Mouse (Mus musculus) 416B (cell line): ENCODE data around the gene Gm20441.
A peak's percentile ranks its signal among the peaks of the same experiment; 100 is the strongest.

Experiments
- DNase-seq: peaks from one replicate; pipeline ENCODE4 v3.0.0; 2011; ENCODE audit warnings: low read depth

Gm20441 gene

GRCm38 (mm10) chr10:75780769-75781578, at the start of gene Gm20441, which contains the start of gene Gstt3:
Gene Gm20441, minus strand, starts transcription at chr10:75780954.
Gene Gstt3, minus strand, starts transcription at chr10:75781414.
- DNase-seq: peak; percentile 81

- DNase-seq: peak; percentile 12
Measured at GRCm38 (mm10) chr10:75830275-75830670, 49.5 kb upstream of the Gm20441 start.

GRCm38 (mm10) chr10:75829529-75830274, 48.9 kb upstream of the Gm20441 start:
- DNase-seq: no peak

DNA sequence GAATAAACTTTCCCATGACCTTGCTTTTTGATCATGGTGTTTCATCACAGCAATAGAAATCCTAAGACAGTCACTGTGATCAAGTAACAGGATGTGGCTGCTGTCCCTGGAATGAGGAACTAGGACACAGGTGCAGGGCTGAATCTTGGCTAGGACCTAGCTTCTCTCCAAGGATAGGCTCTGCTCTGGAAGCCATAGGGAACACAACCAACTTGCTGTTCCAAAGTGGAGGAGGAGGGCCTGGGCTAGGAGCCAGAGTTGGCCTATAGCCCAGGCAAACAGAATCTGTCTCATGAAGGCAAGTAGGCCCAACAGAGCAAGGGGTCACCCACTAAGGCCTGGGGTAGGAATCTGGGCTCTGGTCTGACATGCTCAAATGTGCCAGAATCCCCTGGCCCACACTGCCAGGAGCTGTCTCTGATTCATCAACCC, 47.8 kb upstream of the Gm20441 start:
- DNase-seq: peak; percentile 8

- peak; percentile 16 for DNase-seq
Measured at GRCm38 (mm10) chr10:75827668-75828360, 47.1 kb upstream of the Gm20441 start.

DNA sequence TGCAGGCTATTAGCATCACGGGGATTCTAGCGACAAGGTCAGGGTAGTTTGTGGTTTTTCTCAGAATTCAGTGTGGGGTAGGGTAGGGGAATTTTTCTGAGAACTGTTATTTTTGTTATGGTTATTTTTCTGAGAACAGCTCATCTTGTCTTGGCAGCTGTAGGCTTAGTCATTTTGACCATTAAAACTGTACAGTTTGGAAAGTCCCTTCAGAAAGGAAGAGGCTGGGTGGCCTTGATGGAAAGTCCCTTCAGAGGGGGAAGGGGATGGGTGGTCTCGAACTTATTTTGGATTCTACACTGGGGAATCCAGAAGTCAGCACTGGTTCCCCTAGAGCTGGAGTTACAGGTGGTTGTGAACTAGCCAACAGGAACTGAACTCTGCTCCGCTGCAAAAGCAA, 43.8 kb upstream of the Gm20441 start:
- no peak for DNase-seq

- no peak for DNase-seq
Measured at GRCm38 (mm10) chr10:75823782-75824181, 43.0 kb upstream of the Gm20441 start.

GRCm38 (mm10) chr10:75822443-75822842, 41.7 kb upstream of the Gm20441 start, which contains the start of gene Gstt4:
Gene Gstt4, minus strand, starts transcription at chr10:75822543.
- DNase-seq: no peak

GRCm38 (mm10) chr10:75819882-75820281, 39.1 kb upstream of the Gm20441 start:
- DNase-seq: no peak

- DNase-seq: no peak
Measured at GRCm38 (mm10) chr10:75818641-75819040, 37.9 kb upstream of the Gm20441 start.

- DNase-seq: no peak
Measured at GRCm38 (mm10) chr10:75804217-75804616, 23.5 kb upstream of the Gm20441 start.

DNA sequence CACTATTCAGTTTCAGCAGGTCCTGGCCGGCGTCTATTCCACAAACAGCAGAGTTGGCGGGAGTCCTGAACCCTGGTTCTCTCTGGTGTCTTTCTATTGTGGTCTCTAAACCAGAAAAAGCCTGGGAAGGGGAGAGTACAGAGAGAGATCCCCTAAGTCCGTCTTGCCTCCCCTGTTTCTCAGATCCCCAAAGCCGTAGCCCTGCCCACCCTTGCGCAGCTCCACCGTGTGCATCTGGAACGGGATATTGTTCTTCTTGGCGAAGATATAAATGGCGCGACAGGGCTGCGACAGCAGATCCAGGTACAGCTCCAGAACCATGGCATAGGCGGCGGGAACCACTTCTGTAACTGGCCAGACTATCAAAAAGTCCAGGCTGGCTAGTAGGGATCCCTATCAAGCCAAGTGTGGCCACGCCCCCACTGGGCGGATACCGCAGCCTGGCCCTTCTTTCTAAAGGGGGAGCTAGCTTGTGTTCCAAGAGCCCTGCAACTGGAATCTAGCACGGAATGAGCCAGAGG, 17.5 kb upstream of the Gm20441 start, which contains the start of gene Gstt1:
Gene Gstt1 (minus strand): TSS at position 409 of the 521 bp plus-strand sequence.
- DNase-seq: no peak

DNA sequence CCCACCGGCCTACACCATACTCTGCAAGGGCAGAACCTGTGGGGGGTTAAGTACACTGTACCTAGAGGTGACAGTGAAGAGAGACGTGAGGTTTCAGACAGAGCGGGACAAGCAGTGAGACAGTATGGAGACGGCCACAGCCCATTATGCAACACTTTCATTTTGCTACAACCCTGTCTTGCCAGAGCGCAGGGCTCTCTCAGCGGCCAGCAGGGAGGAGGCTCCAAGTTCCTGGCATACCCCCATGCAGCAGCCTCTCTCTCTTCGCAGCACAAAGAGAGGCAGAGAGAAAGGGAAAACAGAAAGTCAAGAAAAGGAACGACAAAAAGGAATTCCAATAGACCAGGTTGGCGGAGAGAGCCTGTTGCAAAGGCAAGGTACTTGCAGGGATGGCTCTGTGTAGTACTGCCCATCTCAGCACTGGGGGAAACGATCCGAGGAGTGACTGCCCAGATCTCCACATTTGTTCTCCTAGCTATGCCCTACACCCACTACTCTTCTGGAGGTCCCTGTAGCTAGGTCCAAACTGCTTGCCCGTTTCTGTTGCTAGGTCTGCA, 16.9 kb upstream of the Gm20441 start:
- no peak for DNase-seq

- DNase-seq: no peak
Measured at GRCm38 (mm10) chr10:75796731-75797516, 16.2 kb upstream of the Gm20441 start.

DNA sequence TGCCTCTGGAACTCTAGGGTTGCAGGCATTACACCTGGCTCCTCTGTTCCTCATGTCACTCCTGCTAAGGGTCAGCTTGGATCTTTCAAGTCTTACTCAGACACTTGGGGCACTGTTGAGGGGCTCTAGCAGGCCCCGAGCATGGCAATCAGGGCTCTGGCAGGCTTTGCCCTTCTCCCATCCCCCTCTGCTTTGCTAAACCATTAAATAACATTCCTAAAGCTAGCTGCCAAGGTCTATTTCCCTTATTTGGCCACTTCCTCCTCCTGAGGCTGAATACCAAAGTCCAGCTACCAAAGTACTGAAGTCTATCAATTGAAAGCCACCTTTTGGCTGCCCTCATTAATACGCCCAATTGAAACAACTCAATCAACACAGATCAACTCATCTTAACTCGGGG, 14.1 kb upstream of the Gm20441 start:
- no peak for DNase-seq

DNA sequence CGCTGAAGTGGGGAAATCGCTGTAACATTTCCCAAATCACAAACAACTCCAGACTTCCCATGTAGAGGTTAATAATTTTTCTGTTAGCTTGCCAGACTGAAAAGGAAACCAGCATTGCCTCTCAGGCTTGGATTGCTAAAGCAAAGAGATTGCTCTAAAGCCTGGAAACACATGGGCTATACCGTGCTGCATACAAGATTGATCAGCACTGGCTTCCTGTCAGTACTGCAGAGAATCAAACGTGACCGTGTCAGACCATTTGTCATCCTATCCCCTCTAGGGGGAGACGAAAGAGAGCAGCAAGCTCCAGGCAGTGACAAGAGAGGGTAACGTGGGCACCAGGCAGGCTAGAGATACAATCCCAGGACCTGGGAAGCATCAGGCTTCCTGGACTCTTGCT, 10.0 kb upstream of the Gm20441 start:
- DNase-seq: peak; percentile 25

GRCm38 (mm10) chr10:75789841-75790240, 9.1 kb upstream of the Gm20441 start:
- DNase-seq: no peak

DNA sequence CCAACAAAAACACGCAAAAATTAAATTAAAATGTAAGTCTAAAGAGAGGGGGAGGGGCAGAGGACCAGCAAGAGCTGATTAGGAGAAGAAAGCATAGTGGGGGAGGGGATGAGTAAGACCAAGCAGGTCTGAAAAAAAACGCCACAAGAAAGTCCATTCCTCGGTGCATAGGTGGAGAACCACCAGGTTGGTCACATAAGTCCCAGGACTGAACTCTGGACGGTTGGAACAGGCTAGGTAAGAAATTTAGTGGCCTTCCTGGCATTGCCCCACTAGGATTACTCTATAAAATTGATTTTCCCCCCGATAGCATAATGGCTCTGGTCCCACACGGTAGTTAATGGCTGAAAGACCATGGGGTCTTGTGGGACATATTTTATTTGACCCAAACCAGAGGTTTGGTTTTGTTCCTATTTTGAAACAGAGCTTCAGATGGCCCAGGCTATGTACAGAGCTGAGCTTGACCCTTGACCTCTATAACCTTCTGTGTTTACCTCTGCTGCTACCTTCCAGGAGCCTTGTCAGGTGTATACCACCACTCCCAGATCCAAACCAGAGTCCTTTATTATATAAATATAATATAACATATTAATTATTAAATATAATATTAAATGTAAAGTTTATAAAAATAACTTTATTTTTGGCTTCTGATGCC, 8.5 kb upstream of the Gm20441 start:
- DNase-seq: no peak

DNA sequence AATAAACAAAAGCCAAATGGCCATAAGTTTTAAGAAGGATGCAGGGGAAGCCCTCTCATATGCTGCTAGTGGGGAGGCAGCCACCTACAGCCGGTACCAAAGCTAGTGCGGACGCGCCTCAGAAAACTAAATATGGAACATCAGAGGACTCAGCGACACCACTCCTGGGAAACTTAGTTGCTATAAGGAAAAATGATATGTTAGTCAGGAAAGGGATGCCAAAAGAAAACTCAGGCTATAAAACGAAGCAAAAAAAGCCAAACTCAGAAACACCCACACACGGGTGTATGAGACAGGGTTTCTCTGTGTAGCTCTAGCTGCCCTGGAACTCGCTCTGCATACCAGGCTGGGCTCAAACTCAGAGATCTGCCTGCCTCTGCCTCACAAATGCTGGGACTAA, 7.5 kb upstream of the Gm20441 start:
- no peak for DNase-seq

GRCm38 (mm10) chr10:75785442-75785841, 4.7 kb upstream of the Gm20441 start:
- DNase-seq: no peak
